Mouse (Mus musculus) 416B (cell line): ENCODE measurements at regions not wholly inside any gene's neighbourhood (a gene's known extent, or its start where the extent isn't known, plus 50 kb on each side); places are given as distances from the start of the nearest gene placed in this dataset.
A peak's percentile ranks its signal among the peaks of the same experiment; 100 is the strongest.
"Not testable (repeated sequence)": the region's sequence is repeated elsewhere in the genome, so short reads cannot be mapped to it uniquely, and the experiment has no call there.

Experiments used
- DNase-seq: peaks from one replicate; pipeline ENCODE4 v3.0.0; 2011; ENCODE audit warnings: low read depth

GRCm38 (mm10) chr13:74969244-74969643 is 120.4 kb upstream of the Pcsk1 start:
- DNase-seq: no peak

GRCm38 (mm10) chr13:74955876-74956275 is 133.8 kb upstream of the Pcsk1 start:
- DNase-seq: no peak

- not testable (repeated sequence) for DNase-seq
Observed at GRCm38 (mm10) chr13:74913655-74914054, 105.0 kb upstream of the Cast start.

GRCm38 (mm10) chr13:74903213-74904055 is 94.8 kb upstream of the Cast start:
- peak; percentile 14 for DNase-seq

GRCm38 (mm10) chr13:74889859-74890469 is 81.4 kb upstream of the Cast start:
- DNase-seq: peak; percentile 92

- no peak for DNase-seq
Observed at GRCm38 (mm10) chr13:74867720-74868119, 59.1 kb upstream of the Cast start.

- no peak for DNase-seq
Observed at GRCm38 (mm10) chr13:74864000-74864399, 55.4 kb upstream of the Cast start.

- DNase-seq: peak; percentile 45
Observed at GRCm38 (mm10) chr13:74861373-74861970, 52.9 kb upstream of the Cast start.
